Mouse (Mus musculus): ENCODE data around the gene Tnrc6c.

- TF ChIP-seq CTCF (IDR thresholded peaks at IDR 0.05; ENCODE audit: borderline replicate concordance, insufficient read depth, low read depth, low read length) (no peak), POLR2A (IDR thresholded peaks at IDR 0.05; ENCODE audit: borderline replicate concordance, insufficient read depth, low read length) (no peak)
These were observed 75.3 kb downstream of the Tnrc6c start for GRCm38 (mm10) chr11:117729341-117729740.
